Mouse (Mus musculus): ENCODE measurements around the gene Atn1. TPM values are rescaled to one million over a fixed set of nuclear protein-coding genes. Genes with fewer than 3 reads are reported as not detected.

The Atn1 gene
- total RNA-seq, 2 experiments from 2014 or later = 139 to 170 TPM

DNA sequence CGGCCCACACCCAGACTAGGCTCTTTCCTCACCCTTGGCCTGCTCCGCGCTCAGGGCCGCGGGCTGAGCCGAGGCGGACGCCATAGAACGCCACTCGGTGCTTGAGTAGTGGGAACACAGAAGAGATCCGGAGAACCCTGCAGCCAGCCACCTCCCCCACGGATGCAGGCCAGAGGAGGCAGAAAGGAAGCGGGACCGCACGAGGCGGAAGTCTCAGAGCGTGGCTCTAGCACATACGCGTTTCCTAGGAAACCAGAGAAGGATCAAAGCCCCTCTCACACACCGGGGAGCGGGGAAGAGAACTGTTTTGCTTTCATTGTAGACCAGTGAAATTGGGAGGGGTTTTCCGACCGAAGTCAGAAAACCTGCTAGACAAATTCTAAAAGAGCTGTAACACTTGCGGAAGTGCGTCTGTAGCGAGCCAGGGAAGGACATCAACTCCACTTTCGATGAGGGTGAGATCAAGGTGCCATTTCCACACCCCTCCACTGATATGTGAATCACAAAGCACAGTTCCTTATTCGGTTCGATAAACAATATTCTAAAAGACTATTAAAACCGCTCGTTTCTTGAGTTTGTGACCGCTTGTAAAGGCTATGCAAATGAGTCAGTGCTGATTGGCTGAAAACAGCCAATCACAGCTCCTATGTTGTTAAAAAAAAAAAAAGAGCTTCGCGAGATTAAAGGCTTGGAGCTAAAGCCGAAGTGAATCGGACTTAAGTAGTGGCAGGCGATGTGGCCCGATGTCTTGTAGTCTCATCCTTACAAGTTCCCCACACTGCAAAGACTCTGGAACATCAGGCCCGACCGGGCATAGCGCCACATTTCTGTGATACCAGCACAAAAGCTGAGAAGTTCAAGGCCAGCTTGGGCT is 15.2 kb downstream of the Atn1 start, which contains the start of gene Grcc10:
Gene Grcc10, minus strand, starts transcription at position 487 of the 874 bp plus-strand sequence.
- DNase-seq = peak; percentile 87 to 91

DNA sequence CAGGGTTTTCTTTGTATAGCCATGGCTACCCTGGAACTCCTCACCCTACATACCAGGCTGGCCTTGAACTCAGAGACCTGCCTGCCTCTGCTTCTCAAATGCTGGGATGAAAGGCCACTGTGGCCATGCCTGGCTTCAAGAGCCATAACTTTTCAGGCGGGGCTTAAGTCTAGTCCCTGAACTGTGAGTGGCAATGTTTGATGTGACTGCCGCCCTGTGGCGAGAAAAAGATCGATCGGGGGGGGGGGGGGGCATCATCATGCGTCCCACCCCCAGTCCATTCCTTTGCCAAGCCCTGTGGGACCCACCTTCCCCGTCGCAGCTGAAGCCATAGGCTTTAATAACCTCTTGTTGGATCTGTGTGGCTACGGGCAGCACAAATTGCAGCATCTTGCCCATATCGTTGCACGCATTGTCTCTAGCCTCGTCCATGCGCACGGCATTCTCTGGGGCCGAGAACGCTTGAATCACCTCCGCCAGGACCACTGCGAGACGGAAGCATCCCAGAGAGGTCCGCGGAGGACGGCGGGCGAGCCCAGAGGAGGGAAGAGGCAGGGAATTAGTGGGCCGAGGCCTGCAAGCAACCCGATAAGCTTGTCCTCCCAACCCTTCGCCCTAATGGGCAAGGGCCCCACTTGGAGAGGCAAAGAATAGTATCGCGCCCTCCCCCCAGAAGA is 16.0 kb downstream of the Atn1 start:
- DNase-seq = no peak

DNA sequence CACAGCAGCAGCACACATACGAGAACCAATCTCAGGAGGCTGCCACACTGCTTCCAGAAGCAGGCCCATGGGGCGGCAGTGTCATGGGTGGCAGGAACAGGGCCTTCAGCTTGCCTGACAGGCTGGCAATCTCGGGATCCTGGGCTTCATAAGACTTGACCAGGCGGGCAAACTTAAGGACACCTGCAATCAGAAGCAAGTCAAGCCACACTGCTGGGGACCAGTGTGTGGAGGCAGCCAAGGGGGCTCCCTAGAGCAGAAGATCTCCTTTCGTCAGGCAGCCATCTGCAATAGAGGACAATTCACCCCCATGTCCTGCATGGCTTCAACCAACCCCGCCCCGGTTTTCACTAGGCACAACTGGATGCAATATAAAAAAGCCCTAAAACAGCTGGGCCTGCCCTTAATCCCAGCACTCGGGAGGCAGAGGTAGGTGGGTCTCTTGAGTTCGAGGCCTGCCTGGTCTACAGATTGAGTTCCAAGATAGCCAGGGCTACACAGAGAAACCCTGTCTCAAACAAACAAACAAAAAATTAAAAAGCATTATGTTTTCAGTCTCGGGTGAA is 17.0 kb downstream of the Atn1 start:
- DNase-seq = no peak

DNA sequence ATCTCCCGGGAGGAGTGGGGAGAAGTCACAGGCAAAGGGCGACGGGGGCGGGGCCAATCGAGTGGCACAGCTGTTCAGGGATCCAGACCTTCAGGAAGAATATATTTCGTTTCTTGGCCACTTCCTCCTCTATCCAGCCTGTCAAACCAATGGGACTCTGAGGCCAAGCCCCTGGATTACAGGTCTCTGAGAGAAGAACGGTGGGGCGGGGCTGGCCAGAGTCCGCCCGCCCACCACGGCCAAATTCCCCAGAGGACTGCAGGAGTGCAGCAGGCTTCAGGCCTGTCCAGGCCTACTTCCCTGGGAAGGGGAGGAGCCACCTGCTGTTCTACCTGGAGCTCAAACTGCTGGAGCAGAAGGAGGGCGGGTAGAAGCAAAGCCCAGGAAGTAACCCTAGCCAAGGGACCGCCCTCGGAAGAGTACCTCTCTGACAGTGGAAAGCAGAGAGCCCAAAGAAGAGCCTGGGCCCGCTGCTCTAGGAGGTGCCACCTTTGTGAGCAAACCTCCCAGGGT is 17.8 kb downstream of the Atn1 start, which contains the start of gene Ptpn6:
Gene Ptpn6, minus strand, starts transcription at position 204 of the 513 bp plus-strand sequence.
- no peak for DNase-seq

DNA sequence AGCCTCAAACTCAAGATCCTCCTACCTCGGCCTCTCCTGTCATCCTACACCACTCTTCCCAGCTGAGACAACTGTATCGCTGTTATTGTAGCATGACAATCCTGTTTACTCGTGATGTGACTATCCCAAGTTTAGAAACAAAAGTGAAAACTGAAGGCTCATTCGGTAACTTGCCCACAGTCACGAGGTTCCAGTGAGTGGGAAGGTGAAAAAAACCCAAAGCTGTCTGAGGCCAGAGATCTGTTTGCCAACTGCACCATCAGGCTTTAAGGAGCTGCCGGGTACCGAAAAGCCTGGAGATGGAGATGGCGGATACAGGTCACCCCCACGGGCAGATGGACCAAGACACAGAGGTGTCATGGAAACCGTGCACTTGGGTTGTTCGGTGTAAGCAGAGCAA is 19.3 kb downstream of the Atn1 start:
- DNase-seq = no peak

DNA sequence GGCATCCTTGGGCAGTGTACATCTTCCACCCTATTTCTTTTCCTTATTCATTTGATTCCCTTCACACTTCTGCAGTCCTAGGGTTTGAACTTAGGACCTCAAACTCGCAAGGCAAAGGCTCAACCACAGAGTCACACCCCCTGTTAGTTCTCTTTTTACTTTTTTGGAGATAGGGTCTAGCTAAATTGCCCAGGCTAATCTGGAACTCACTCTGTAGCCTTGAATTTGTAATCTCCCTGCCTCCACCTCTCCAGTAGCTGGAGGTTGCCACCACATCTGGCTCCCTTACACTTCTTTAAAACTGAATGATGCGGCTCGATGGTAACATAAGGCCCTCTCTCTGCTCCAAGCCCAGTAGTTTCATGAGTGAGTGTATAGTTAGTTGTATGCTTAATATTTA is 21.9 kb downstream of the Atn1 start:
- no peak for DNase-seq

DNA sequence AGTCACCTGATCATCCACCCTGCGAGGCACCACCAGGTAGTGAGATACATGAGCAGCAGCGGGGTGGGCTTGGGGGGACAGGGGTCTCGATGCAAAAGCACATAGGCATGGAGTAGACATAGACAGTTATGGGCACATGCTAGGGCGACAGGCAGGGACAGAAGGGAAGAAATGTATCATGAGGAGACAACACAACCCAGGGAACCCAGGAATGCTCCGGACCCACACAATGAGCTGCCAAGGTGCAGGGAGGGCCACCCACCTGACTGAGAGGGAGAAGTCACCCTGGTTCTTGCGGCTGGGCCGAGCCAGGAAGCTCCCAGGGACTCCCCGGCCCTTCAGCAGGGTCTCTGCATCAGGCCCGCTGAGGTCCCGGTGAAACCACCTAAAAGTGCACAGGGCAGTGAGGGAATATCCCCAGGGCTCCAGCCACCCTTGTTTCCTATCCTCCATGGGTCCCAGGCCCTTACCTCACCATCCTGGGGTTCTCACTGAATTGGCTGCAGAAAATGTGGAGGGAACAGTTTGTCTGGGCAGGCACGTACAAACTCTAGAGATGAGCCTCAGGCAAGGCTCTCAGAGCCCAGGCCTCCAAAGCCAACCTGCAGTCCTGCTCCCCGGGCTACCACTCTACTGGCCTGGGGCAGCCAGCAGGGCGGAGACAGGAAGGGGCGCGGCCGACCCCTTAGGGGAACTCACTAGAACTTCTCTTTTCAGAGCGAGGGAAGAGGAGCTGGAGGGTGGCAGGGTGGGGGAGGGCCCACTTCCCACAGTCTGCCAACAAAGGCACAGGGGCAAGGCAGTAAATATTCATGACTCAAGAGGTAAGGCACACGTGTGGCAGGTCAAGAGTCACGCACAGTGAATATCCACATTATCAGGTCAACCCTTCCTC is 23.6 kb downstream of the Atn1 start:
- no peak for DNase-seq

DNA sequence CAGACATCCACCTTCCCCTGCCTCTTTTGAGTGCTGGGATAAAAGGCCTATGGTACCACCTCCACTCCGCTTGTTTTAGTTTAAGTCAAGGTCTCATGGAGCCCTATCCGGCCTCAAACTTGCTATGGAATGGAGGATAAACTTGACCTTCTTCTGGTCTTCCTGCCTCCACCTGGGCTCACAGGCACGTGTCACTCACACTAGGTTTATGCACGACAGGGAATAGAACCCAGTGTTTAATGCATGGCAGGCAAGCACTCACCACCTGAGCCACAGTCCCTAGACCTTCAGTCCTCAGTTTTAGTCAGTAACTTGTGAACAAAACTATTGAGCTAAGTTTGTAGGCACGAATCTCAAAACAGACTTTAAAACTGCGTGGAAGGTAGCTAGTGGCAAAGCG is 25.3 kb downstream of the Atn1 start:
- DNase-seq = no peak

DNA sequence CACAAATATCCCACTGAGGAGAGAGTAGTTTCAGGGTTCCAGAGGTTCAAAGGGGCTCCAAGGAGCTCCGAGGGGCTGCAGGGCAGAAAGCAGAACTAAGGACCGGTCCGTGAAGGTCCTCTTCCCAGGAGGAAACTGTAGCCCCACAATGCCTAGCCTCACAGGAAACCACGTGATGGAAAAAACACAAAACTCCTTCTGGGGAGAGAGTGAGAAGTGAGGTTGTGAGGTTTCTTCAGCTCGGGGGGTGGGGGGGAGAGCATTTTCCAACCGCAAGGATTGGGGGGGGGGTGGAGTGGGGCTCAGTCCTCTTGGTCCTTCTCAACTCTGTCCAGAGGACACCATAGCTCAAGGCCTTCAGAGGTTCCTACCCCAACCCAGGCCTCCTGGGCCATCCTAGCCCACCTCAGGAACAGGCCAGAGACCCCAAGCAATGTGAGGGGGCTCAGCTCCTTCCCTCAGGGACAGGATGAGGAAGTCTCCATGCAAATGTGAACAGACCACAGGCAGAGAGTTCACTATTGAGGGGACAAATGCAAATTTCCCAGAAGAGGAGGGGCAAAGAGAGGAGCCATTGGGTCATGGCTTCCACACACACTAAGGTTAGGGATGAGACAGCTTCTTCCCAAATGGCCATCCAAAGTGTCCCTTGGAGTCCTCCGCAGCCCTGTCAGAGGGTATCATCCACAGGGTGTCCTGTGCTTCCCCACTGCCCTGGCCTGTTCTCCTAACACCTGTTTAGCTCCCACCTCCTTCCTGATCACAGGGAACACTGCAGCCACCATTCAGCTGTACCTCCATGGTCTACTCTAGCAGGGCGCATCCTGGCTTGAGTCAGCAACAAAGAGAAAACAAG is 26.2 kb downstream of the Atn1 start:
- DNase-seq = no peak

DNA sequence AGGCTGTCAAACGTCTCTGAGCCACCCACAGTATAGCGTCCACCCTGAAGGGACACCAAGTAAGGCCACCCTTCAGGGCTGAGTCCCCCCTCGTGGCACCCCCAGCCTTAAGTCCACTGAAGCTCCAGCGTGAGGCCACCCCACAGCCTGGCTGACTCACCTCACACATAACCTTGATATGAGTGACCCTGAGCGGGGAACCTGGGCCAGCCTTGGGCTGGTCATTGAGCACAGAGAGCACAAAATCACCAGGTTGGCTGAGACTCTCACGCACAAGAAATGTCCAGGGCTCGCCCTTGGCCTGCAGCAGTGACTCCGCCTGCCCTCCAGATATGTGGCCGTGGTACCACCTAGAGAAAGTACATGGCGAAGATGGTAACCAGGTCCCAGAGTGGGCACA is 27.7 kb downstream of the Atn1 start:
- DNase-seq = no peak

DNA sequence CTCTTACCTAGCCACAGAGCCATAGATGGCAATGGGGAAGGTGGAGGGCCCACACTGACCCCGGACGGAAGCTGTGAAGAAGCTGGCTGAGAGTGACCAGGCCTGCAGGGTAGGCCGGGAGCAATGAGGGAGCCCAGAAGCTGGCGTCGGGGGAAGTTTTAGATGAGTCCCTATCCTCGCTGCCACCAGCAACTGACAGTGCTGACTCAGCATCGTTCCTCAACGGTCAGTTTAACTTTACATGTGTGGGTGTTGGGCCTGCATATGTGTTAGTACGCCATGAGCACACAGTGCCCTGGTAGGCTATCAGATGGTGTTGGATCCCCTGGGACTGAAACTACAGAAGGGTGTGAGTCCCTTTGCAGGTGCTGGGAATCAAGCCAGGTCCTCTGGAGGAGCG is 31.9 kb downstream of the Atn1 start:
- DNase-seq = no peak

DNA sequence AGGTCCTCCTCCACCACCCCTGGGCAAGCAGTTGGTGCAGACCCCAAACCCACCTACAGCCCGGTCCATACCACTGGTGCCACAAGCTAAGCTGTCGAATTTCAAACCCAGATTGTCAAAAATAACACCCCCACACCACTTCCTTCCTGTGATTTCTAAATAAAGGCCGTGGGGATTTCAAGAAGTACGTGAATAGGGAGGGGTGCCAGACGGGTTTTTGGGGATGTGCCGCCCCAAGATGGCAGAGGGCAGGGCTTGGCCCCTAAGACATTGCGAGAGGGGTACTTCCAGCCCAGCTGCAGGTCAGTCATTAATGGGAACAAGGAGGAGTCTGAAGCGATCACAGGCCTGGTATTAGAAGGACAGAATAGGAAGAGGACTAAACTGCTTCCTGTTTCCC is 32.8 kb downstream of the Atn1 start:
- no peak for DNase-seq

DNA sequence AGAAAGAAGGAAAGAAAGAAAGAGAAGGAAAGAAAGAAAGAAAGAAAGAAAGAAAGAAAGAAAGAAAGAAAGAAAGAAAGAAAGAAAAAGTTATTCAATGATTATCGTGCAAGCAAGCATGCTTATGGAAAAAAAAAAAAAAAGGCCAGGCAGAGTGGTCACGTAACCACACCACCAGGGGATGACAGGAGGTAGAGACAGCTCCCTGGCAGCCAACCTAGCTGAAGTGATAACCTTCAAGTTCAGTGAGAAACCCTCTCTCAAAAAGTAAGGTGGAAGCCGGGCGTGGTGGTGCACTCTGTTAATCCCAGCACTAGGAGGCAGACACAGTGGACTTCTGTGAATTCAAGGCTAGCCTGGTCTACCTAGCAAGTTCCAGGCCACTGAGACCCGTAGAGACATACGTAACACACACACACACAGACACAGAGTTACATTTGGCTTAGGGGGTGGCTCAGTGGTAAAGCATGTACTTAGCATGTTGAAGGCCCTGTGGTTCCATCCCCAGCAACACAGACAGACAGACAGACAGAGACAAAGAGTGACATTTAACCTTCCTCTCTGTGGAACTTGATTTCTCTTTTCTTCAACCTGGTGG is 33.3 kb downstream of the Atn1 start:
- no peak for DNase-seq

DNA sequence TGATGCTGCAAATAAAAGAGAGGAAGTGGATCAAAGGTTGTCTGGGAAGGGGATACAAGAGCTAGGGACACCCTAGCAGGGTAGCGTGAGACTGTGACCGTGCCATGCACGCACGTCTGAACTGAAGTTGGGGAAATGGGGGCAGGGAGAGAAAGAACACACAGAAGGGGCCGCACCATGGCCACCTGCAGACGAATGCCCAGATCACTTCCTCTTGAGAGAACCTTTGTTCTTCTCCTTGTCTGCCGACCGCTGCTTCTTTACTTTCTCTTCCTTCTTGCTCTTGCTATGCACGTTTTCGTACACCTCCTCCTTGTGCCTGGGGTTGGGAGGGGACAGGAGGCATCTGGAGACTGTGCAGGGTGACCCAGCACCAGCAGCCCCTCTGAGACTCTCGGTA is 35.4 kb downstream of the Atn1 start:
- DNase-seq = no peak

DNA sequence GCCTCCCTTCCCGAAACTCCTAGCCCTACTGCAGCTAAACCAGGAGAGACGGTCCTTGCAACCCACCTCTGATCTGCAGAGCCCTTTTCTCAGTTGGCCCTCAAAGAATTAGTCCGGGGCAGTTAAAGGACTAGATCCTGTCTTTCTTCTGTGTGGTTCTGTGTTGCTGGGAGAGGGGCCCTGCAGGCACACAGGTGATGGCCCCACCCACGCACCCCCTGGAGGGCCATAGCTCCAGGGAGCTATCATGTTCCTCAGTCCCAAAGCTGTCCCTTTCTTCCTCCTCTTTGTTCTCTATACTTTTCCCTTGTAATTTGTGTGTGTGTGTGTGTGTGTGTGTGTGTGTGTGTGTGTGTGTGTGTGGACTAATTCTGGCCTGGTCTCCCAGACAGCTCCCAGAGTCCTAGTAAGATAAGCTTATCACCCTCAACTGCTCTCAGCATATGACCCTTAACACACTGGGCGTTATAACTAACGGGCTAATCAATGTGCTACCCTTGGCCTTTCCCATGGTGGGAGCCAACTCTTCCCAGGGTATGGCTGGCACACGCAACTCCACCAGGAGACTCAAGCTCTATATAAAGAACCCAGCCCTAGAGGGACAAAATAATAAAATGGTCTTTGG is 36.9 kb downstream of the Atn1 start:
- no peak for DNase-seq

DNA sequence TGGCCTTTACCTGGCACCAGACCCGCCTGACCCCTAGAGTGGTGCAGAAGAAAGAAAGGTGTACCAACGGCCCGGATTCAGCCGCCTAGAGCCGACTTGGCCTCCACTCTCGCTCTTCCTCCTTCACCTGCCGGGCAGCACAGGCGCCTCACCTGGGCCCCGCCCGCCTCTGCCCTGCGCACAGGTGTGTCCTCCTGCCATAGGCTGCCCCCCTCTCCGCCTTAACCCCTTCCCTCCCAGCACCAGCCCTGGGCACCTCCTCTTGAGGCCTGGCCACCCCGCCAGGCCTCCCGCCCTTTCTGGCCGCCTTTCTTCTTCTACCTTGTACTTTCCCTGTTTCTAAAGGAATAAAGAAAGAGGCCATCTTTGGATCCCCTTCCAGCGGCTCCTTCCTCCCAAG is 37.6 kb downstream of the Atn1 start:
- no peak for DNase-seq

DNA sequence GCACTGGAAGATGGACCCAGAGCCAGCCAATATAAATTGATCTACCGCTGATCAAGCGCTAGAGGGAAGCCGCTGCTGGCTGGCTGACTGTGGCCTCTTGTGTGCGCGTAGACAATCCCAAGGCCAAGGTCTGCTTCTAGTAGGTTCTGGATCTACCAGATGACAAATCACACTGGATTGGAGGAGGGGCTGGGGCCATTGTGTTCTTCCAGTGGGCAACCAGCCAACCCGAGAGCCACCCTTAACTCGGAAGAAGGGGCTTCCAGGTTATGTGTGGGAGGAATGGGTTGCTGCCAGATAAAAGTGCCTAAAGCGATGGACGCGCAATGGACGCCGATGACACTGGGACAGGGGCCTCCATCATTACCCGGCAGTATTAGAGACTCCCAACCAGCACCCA is 38.4 kb downstream of the Atn1 start:
- no peak for DNase-seq

DNA sequence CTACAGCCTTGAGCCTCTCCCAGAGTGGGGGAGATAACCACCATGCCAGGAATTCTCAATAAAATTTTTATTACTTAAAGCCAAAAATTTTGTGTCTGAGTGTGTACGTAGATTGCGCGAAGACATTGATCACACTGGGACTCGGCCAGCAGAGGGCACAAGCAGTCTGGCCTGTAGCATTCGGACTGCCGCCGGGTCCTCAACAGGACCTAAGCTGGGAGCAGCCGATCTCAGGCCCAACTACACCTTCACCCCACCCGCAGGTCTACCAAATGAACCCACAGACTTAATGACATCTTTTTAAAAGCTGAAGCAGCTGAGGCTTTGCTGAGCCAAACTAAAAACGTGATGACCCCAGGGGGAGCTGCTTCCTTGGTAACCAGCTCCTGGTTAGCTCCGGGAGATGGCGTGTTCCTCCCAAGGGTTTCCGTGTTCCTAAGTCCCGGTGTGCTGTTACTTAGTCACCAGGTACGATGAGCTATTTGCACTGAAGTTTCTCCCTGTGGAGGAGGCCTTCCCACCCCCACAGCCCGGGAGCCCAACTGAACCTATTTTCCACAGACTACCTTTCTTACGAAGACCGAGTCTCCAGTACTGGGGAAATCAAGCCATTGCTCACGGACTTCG is 39.3 kb downstream of the Atn1 start:
- DNase-seq = no peak

DNA sequence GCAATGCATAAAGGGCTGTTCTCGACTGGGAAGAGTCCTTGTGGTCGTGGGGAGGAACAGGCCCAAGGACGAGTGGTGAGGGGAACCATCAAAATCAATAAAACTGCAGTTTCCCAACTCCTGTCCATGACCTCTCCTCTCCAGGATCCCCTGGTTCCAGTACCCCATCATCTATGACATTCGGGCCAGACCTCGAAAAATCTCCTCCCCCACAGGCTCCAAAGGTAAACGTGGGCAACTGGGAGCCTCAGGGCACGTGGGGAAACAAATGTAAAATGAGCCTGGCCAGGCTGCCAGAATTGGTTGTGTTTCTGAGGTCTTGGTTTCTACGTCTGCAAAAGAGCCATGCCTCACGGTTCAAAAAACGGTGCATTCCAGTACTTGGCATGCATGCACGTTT is 43.4 kb downstream of the Atn1 start:
- DNase-seq = no peak
